Mouse (Mus musculus) limb, embryonic 12.5 days (tissue): ENCODE data around the gene Htr2b. TPM values are rescaled to one million over a fixed set of nuclear protein-coding genes. Genes with fewer than 3 reads are reported as not detected.

Experiments
- ATAC-seq: fragments of 200-750 bp; cut with Nextera tagmentation; 2 replicates; pipeline ENCODE4 v1.8.0; 2017; ENCODE audit warnings: low read depth, moderate TSS enrichment; ENCODE audit not compliant: insufficient number of reproducible peaks, insufficient read depth, low FRiP score, low TSS enrichment
- H3K27ac ChIP-seq: fragments of 300-500 bp; sonication (generic); 2 replicates; pipeline ENCODE4 v1.5.1; 2016; ENCODE audit warnings: mild to moderate bottlenecking, moderate library complexity
- H3K27me3 ChIP-seq: fragments of 300-500 bp; sonication (generic); 2 replicates; pipeline ENCODE4 v1.6.1; 2016; ENCODE audit warnings: mild to moderate bottlenecking, moderate library complexity
- H3K36me3 ChIP-seq: fragments of 300-500 bp; sonication (generic); 2 replicates; pipeline ENCODE4 v1.6.1; 2016; ENCODE audit warnings: mild to moderate bottlenecking, moderate library complexity
- H3K4me1 ChIP-seq: fragments of 300-500 bp; sonication (generic); replicated peaks from 2 replicates; pipeline ENCODE4 v1.6.1; 2016
- H3K4me2 ChIP-seq: fragments of 300-500 bp; sonication (generic); 2 replicates; pipeline ENCODE4 v1.6.1; 2016; ENCODE audit warnings: mild to moderate bottlenecking, moderate library complexity
- H3K4me3 ChIP-seq: fragments of 300-500 bp; sonication (generic); replicated peaks from 2 replicates; pipeline ENCODE4 v1.5.1; 2016; ENCODE audit warnings: mild to moderate bottlenecking
- H3K9ac ChIP-seq: fragments of 300-500 bp; sonication (generic); replicated peaks from 2 replicates; pipeline ENCODE4 v1.6.1; 2016; ENCODE audit warnings: mild to moderate bottlenecking, moderate library complexity
- H3K9me3 ChIP-seq: fragments of 300-500 bp; sonication (generic); 2 replicates; pipeline ENCODE4 v1.6.1; 2016; ENCODE audit warnings: mild to moderate bottlenecking, moderate library complexity
- WGBS: fragments of 180-500 bp; shearing (Covaris S2); methylation state at CpG from one replicate; pipeline ENCODE4 v1.1.7; 2016; 5-methylcytosine and 5-hydroxymethylcytosine counted together
- polyA plus RNA-seq: library from polyadenylated mRNA; unstranded; fragments of >200 nt; fragmentation: Nextera tagmentation; extraction: Ambion mirVana; gene quantifications from 2 replicates; pipeline ENCODE4 v1.2.1, GENCODE M21; 2016

Gene Htr2b
- polyA plus RNA-seq, 1 experiment from 2014 or later: 0.93 TPM

- no peak overlapping the region for H3K9ac ChIP-seq
- WGBS: 71% methylated on average over 5 of the region's 5 CpGs
- H3K36me3 ChIP-seq: peaks cover 3% of the 10 kb centered on the region
- no peaks in the 10 kb centered on the region for H3K9me3 ChIP-seq
- no peak overlapping the region for H3K4me3 ChIP-seq
- H3K27me3 ChIP-seq: no peaks in the 10 kb centered on the region
- no peak for ATAC-seq
- H3K4me1 ChIP-seq: no peaks in the 10 kb centered on the region
- no peak overlapping the region for H3K4me2 ChIP-seq
- no peak overlapping the region for H3K27ac ChIP-seq
These were observed 35.8 kb upstream of the Htr2b start for GRCm38 (mm10) chr1:86147557-86147956.

DNA sequence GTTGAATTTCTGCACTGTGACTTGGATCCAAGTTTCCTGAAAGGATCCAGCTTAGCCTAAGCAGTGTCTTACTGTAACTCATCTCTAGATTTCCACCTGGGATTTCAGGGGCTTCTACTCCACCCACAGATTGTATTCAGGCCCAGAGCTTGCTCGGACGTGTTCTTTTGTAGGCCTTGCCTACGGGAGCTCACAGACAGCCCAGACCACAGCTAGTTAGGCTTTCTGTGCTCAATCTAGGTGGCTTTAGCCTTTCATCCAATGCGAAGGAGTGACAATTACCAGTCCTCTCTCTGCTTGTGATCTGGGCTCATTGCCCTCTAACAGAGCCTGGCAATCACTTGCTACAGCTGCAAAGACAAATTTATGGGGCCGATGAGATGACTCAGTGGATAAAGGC lies 34.5 kb upstream of the Htr2b start:
- 38% methylated on average over 5 of the region's 5 CpGs for WGBS
- no peaks in the 10 kb centered on the region for H3K9me3 ChIP-seq
- peaks cover 9% of the 10 kb centered on the region for H3K36me3 ChIP-seq
- H3K4me2 ChIP-seq: no peak overlapping the region
- H3K27me3 ChIP-seq: no peaks in the 10 kb centered on the region
- no peak overlapping the region for H3K9ac ChIP-seq
- no peak overlapping the region for H3K27ac ChIP-seq
- no peak overlapping the region for H3K4me3 ChIP-seq
- ATAC-seq: no peak
- H3K4me1 ChIP-seq: no peaks in the 10 kb centered on the region

- Histone ChIP-seq H3K4me3 (no peak overlapping the region), H3K4me2 (no peak overlapping the region), H3K27ac (no peak overlapping the region), H3K27me3 (no peaks in the 10 kb centered on the region), H3K9me3 (no peaks in the 10 kb centered on the region), H3K36me3 (peaks cover 28% of the 10 kb centered on the region), H3K4me1 (no peaks in the 10 kb centered on the region), H3K9ac (no peak overlapping the region)
- no peak for ATAC-seq
- 78% methylated on average over 21 of the region's 21 CpGs for WGBS
These were observed 32.5 kb upstream of the Htr2b start for GRCm38 (mm10) chr1:86144001-86144944.

DNA sequence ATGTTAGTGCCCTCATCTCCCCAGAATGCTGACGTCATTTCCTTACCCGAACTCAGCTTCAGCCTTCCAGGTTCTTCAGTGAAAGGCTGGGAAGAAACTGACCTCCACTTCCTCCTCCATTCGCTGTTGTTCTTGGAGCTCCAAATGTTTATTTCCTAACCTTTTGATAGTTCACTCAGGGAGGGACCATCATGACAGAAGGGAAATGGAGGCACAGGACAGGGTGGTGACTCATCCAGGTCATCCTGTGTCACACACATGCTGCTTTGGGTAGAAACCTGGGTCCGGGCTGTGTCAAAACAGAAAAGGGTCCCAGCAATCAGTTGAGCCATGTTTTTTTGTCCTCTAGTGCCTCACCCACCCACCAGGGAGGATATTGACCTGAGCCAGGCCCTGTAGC lies 31.4 kb upstream of the Htr2b start:
- no peak for ATAC-seq
- H3K36me3 ChIP-seq: peaks cover 39% of the 10 kb centered on the region
- H3K4me1 ChIP-seq: no peaks in the 10 kb centered on the region
- H3K27ac ChIP-seq: no peak overlapping the region
- H3K4me3 ChIP-seq: no peak overlapping the region
- no peaks in the 10 kb centered on the region for H3K27me3 ChIP-seq
- WGBS: 91% methylated on average over 4 of the region's 4 CpGs
- H3K9me3 ChIP-seq: no peaks in the 10 kb centered on the region
- no peak overlapping the region for H3K4me2 ChIP-seq
- H3K9ac ChIP-seq: no peak overlapping the region

DNA sequence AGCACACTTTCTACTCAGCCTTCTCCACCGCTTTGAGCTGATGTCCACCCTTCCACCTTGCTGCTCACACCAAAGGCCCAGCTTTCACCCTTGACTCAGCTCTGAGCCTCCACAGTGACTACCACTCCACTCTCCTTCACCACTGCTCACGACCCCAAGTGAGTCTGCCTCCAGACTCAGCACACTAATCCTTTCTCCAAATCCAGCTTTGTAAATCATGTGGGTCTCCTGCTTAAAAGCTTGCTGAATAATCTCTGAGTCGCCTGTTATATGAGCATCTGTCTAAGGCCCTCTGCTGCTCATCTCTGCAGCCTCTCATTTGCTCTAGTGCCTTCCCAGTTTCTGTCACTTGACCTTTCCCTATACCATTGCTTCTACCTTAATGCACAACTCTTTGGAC lies 29.3 kb upstream of the Htr2b start:
- no peak overlapping the region for H3K9ac ChIP-seq
- 83% methylated on average over 3 of the region's 3 CpGs for WGBS
- no peaks in the 10 kb centered on the region for H3K4me1 ChIP-seq
- H3K4me2 ChIP-seq: no peak overlapping the region
- no peak for ATAC-seq
- H3K27ac ChIP-seq: no peak overlapping the region
- H3K36me3 ChIP-seq: peaks cover 58% of the 10 kb centered on the region
- H3K27me3 ChIP-seq: no peaks in the 10 kb centered on the region
- no peak overlapping the region for H3K4me3 ChIP-seq
- no peaks in the 10 kb centered on the region for H3K9me3 ChIP-seq

DNA sequence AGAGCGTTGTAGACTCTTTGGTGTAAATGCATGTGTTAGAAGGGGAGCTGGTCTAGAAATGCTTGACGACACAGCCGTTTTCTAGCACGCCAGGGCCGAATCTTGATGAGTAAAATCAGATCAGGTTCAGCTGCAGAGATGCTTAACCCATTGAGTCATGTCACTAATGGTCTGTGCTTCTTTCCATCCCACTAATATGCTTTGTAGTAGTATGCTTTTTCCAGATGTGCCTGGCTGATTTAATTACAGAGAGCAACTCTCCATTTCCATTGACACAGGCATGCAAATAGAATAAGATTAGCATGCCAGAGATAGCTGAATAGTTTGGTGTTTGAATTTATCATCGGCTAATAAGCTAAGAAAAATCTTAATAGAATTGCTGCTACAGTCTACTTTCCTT lies 23.5 kb upstream of the Htr2b start:
- ATAC-seq: no peak
- H3K27ac ChIP-seq: no peak overlapping the region
- H3K9ac ChIP-seq: no peak overlapping the region
- no peaks in the 10 kb centered on the region for H3K4me1 ChIP-seq
- WGBS: 93% methylated on average over 6 of the region's 6 CpGs
- no peak overlapping the region for H3K4me2 ChIP-seq
- no peaks in the 10 kb centered on the region for H3K9me3 ChIP-seq
- H3K36me3 ChIP-seq: peaks cover 91% of the 10 kb centered on the region
- no peaks in the 10 kb centered on the region for H3K27me3 ChIP-seq
- H3K4me3 ChIP-seq: no peak overlapping the region

DNA sequence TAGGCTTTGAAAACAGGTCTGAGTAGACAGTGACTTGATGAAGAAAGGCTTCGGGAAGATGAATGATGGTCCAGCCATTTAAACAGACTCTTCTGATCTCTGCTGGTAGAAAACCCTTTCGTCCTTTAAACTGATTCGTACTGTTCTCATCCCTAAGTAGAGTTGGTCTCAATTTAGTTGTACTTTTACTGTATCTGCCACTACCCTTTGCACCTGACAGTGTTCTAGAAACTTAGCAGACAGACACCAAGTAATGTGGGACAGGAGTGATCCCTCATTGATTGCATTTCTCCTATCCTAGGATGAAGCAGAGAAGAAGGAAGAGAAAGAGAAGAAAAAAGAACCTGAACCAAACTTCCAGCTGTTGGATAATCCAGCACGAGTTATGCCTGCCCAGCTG lies 21.6 kb upstream of the Htr2b start, which contains the start of gene Gm21972:
Gm21972 (plus strand) TSS at position 301 of the 400 bp plus-strand sequence.
- H3K9ac ChIP-seq: no peak within 1 kb of the TSS
- ATAC-seq: no peak
- H3K27ac ChIP-seq: no peak within 1 kb of the TSS
- no peaks in the 10 kb centered on the region for H3K9me3 ChIP-seq
- peaks cover 87% of the 10 kb centered on the region for H3K36me3 ChIP-seq
- no peaks in the 10 kb centered on the region for H3K27me3 ChIP-seq
- no peak within 1 kb of the TSS for H3K4me3 ChIP-seq
- H3K4me1 ChIP-seq: no peaks in the 10 kb centered on the region
- WGBS: 94% methylated on average over 4 of the region's 4 CpGs
- no peak within 1 kb of the TSS for H3K4me2 ChIP-seq

- Histone ChIP-seq H3K4me1 (no peaks in the 10 kb centered on the region), H3K9me3 (no peaks in the 10 kb centered on the region), H3K4me3 (no peak overlapping the region), H3K36me3 (peaks cover 91% of the 10 kb centered on the region), H3K27me3 (no peaks in the 10 kb centered on the region), H3K4me2 (no peak overlapping the region), H3K27ac (no peak overlapping the region), H3K9ac (no peak overlapping the region)
- WGBS: 97% methylated on average over 2 of the region's 2 CpGs
- no peak for ATAC-seq
These were observed 14.3 kb upstream of the Htr2b start for GRCm38 (mm10) chr1:86126036-86126435.

- H3K27me3 ChIP-seq: no peaks in the 10 kb centered on the region
- 84% methylated on average over 4 of the region's 4 CpGs for WGBS
- no peak overlapping the region for H3K4me2 ChIP-seq
- H3K36me3 ChIP-seq: peaks cover 76% of the 10 kb centered on the region
- ATAC-seq: no peak
- no peaks in the 10 kb centered on the region for H3K9me3 ChIP-seq
- no peak overlapping the region for H3K9ac ChIP-seq
- H3K27ac ChIP-seq: no peak overlapping the region
- no peaks in the 10 kb centered on the region for H3K4me1 ChIP-seq
- no peak overlapping the region for H3K4me3 ChIP-seq
These were observed 7.8 kb upstream of the Htr2b start for GRCm38 (mm10) chr1:86119549-86119948.

DNA sequence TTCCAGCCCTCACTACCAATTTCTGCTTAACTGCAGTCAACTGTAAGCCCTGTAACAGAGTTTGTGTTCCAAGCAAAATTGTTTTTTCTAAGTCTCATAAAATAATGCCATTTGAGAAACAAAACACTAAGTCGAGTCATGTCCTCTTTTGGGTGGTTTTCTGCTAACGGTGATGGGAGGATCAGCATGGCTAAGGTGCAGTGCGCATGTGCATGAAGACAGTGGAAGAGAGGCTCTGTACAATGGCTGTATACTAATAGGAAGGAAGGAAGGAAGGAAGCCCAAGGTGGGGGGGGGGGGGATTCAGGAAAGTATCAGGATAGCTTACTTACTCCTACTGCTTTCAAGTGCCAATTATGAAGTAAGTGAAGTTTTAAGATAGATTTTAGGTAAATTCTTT lies 2.4 kb upstream of the Htr2b start:
- 87% methylated on average over 3 of the region's 3 CpGs for WGBS
- H3K4me3 ChIP-seq: no peak overlapping the region
- peaks cover 30% of the 10 kb centered on the region for H3K36me3 ChIP-seq
- ATAC-seq: no peak
- H3K4me1 ChIP-seq: no peaks in the 10 kb centered on the region
- H3K9me3 ChIP-seq: no peaks in the 10 kb centered on the region
- no peaks in the 10 kb centered on the region for H3K27me3 ChIP-seq
- H3K9ac ChIP-seq: no peak overlapping the region
- H3K27ac ChIP-seq: no peak overlapping the region
- no peak overlapping the region for H3K4me2 ChIP-seq

DNA sequence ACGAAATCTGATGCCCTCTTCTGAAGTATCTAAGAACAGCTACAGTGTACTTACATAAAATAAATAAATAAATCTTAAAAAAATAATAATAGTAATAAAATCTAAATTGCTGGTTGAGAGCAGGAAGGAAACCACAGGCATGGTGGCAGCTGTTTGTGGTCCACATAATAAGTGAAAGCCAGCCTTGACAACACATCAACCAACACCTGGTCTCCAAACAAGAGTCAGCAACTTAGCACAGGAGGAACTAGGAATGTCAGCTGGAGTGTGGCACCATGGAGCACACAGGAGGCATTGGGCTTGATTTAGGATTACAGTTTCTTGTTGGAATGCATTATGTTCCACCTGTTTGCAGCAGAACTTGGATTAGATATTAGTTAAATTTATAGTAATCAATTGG lies 6.7 kb downstream of the Htr2b start:
- H3K4me3 ChIP-seq: no peak overlapping the region
- H3K36me3 ChIP-seq: peaks cover 8% of the 10 kb centered on the region
- no peak overlapping the region for H3K4me2 ChIP-seq
- H3K9me3 ChIP-seq: no peaks in the 10 kb centered on the region
- no peaks in the 10 kb centered on the region for H3K27me3 ChIP-seq
- no peaks in the 10 kb centered on the region for H3K4me1 ChIP-seq
- no peak for ATAC-seq
- H3K9ac ChIP-seq: no peak overlapping the region
- H3K27ac ChIP-seq: no peak overlapping the region
- 96% methylated on average over 1 of the region's 1 CpGs for WGBS

DNA sequence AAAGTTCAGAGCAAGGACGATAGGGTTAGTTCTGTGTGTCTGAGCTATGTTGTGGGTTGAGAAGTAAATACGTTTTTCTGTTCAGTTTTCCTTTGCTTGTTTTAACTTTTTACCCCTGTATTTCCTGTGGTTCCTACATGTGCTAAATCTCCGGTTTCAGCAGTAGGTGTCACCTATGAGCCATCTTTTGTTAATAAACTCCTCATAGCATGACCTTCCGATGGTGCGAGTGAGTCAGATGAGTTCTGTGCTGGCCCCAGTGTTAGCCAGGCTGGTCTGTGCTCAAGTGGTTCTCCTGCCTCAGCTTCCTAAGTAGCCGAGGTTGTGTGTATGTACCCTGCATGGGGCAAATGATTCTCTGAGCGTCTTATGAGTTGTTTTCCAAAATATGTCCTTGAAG lies 17.4 kb downstream of the Htr2b start:
- Histone ChIP-seq H3K9ac (no peak overlapping the region), H3K4me1 (no peaks in the 10 kb centered on the region), H3K36me3 (peaks cover 80% of the 10 kb centered on the region), H3K27me3 (no peaks in the 10 kb centered on the region), H3K4me3 (no peak overlapping the region), H3K4me2 (no peak overlapping the region), H3K27ac (no peak overlapping the region), H3K9me3 (no peaks in the 10 kb centered on the region)
- WGBS: 84% methylated on average over 7 of the region's 7 CpGs
- no peak for ATAC-seq
